12 mouse cellular contexts compared by ENCODE assay signal in the genomic region with DNA sequence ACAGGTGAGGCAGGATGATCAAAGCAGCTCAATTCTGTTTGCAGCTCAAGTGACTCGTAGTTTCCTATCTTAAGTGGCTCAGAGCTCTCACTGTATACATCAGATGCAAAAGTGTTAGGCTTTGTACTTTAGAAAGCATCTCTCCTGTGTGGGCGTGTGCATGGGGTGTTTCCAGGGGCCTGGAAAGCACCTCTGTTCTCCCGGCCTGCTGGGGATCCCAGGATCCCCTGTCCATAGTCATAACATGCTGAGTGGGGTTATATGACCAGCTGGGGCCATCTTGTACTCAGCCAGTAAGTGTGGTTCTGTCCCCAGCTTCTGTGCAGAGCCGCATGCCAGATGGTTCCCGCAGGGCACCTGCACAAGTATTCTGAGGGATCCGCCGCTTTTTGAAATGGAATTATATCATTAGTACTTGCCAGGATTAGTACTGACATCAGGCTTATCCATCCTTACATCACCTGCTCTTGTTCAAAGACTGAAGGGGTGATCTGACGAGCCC. TPM values are rescaled to one million over a fixed set of nuclear protein-coding genes. Genes with fewer than 3 reads are reported as not detected.
DNase-seq lines count a peak whose midpoint lies in the region; ATAC-seq and TF ChIP-seq lines count a peak whose summit lies in the region.
"Had no signal": no experiment of that assay in that cellular context is flagged by ENCODE, and none has a peak within 500 bp of the region (broad histone marks: within the 10 kb centered on the region; RNA-seq: fewer than 3 reads in every experiment).

No protein-coding gene starts in this region.

- TF ChIP-seq CTCF in layer of hippocampus, adult 2 months (conservative IDR thresholded peaks at IDR 0.05), result no peak

- peak overlapping the region; percentile 93 for H3K27ac ChIP-seq in layer of hippocampus, adult 2 months
- H3K27ac ChIP-seq: embryonic facial prominence, embryonic 15.5 days; limb, embryonic 13.5 days; lung, embryonic 15.5 days had no signal

- intact Hi-C loops in heart, postnatal 10 days (cut with DNase I), result no loop called here

- peak; percentile 59 for ATAC-seq in frontal cortex, adult (ENCODE audit: low TSS enrichment)

- no peak overlapping the region; the same call in 1 of the 2 replicates for H3K4me3 ChIP-seq in layer of hippocampus, adult 2 months
- H3K4me3 ChIP-seq: embryonic facial prominence, embryonic 15.5 days; limb, embryonic 13.5 days; lung, embryonic 15.5 days had no signal

- DNase-seq in frontal cortex, postnatal 10 days (ENCODE audit: low spot score in 2 of 2), result no peak
- DNase-seq in thymus, postnatal 4 days, result peak; percentile 20
- DNase-seq in thymus, postnatal 25 days, result no peak
- peak; percentile 32 to 58 for DNase-seq in layer of hippocampus, adult 2 months (ENCODE audit: low spot score in 2 of 2)
- no peak for DNase-seq in heart, postnatal 10 days
- DNase-seq in urinary bladder, postnatal 4 days (ENCODE audit: low spot score in 2 of 2), result no peak
- DNase-seq: gastrocnemius, postnatal 36 days; midbrain, embryonic 14.5 days had no signal

RNA-seq across cellular contexts. Expression of a gene that starts 25.8 kb away (rescaled TPM):
- 10 to 100 TPM; 74.6 to 75.1 TPM for total RNA-seq in layer of hippocampus, adult 2 months (2021)
- 100 to 1,000 TPM; 133 to 156 TPM for total RNA-seq in heart, postnatal 10 days (2021)

RNA-seq across cellular contexts. Expression of a gene that starts 26.2 kb away (rescaled TPM):
- 10 to 100 TPM; 19.7 to 21.4 TPM for total RNA-seq in layer of hippocampus, adult 2 months (2021)
- 10 to 100 TPM; 30.0 to 32.0 TPM for total RNA-seq in heart, postnatal 10 days (2021)

RNA-seq across cellular contexts. Expression of a gene that starts 46.1 kb away (rescaled TPM):
- total RNA-seq in layer of hippocampus, adult 2 months (2021), result 1 to 10 TPM; 5.8 to 6.0 TPM
- total RNA-seq in heart, postnatal 10 days (2021), result 1 to 10 TPM; 6.4 to 6.9 TPM

RNA-seq across cellular contexts. Expression of a gene that starts 46.3 kb away (rescaled TPM):
- 10 to 100 TPM in 1 of 2 experiments, 1 to 10 TPM in 1; 7.0 to 11.4 TPM for total RNA-seq in layer of hippocampus, adult 2 months (2021)
- 1 to 10 TPM; 4.0 to 5.6 TPM for total RNA-seq in heart, postnatal 10 days (2021)

Comparison
In these comparisons a context has a peak if more than half of its experiments do, and no peak if none do; other contexts are left out.
1. DNase-seq: peak in thymus, postnatal 4 days (single experiment) and layer of hippocampus, adult 2 months (2 of 2); none in frontal cortex, postnatal 10 days (0 of 2), thymus, postnatal 25 days (single experiment), heart, postnatal 10 days (0 of 2) and urinary bladder, postnatal 4 days (0 of 2).